In the genomic region with DNA sequence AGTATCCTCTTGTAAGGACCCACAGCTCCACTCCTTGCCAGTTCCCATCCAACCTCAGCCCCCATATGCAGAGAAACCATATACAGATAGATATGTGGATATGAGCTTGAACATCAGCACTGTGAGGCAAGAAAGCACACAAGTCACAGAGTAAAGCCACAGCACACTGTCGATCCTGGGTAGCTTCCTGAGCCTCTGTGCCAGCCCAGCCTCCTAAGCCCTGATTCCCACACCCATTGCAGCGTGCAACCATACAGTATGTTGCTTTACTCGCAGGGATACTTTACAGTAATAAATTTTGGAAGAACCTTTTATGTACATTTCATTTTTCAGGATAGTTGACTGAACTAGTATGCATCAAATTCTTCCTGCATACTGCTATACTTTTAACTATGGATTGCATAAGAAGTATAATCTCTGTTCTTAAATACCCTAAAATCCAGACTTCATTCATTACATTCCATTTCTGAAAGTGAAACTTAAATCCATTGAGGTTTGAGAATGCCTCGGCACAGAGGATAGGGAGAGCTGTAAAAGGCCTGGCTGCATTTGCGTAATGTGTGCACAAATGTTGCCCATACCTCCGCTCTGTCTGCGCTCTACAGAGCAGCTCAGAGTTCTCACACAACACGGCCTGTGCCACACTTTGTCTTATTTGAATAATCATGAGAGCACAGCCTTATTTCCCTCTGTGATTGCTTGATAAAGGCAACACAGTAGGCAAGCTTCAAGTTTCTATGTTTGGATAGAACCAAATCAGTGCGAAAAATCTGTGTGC, we compare ENCODE assay signal across 17 mouse cellular contexts. TPM values are rescaled to one million over a fixed set of nuclear protein-coding genes. Genes with fewer than 3 reads are reported as not detected.
DNase-seq lines count a peak whose midpoint lies in the region; ATAC-seq and TF ChIP-seq lines count a peak whose summit lies in the region.
"Had no signal": no experiment of that assay in that cellular context is flagged by ENCODE, and none has a peak within 500 bp of the region (broad histone marks: within the 10 kb centered on the region; RNA-seq: fewer than 3 reads in every experiment).

No protein-coding gene starts in this region.

- WGBS in forebrain, embryonic 13.5 days: 71% methylated on average over 9 of the region's 9 CpGs
- 79% methylated on average over 9 of the region's 9 CpGs for WGBS in forebrain, embryonic 12.5 days
- WGBS in limb, embryonic 14.5 days: 66% methylated on average over 9 of the region's 9 CpGs
- 84% methylated on average over 9 of the region's 9 CpGs for WGBS in limb, embryonic 10.5 days

- TF ChIP-seq CTCF in Patski (IDR thresholded peaks at IDR 0.05): no peak

- H3K9ac ChIP-seq in forebrain, embryonic 13.5 days: no peak overlapping the region
- no peak overlapping the region for H3K9ac ChIP-seq in forebrain, embryonic 12.5 days
- no peak overlapping the region for H3K9ac ChIP-seq in limb, embryonic 14.5 days (ENCODE audit: low read depth, low read length, severe bottlenecking)
- H3K9ac ChIP-seq: heart, embryonic 15.5 days; intestine, embryonic 15.5 days; neural tube, embryonic 13.5 days had no signal

- H3K4me2 ChIP-seq in forebrain, embryonic 13.5 days: no peak overlapping the region
- H3K4me2 ChIP-seq in forebrain, embryonic 12.5 days: no peak overlapping the region
- H3K4me2 ChIP-seq in limb, embryonic 14.5 days (replicated peaks; ENCODE audit: low read depth, low read length, severe bottlenecking): no peak overlapping the region
- peak overlapping the region; percentile 70 for H3K4me2 ChIP-seq in myocyte (ENCODE audit: low read depth)
- H3K4me2 ChIP-seq: heart, embryonic 15.5 days; intestine, embryonic 15.5 days; neural tube, embryonic 13.5 days had no signal

- no peaks in the 10 kb centered on the region for H3K9me3 ChIP-seq in forebrain, embryonic 13.5 days (replicated peaks)
- no peaks in the 10 kb centered on the region for H3K9me3 ChIP-seq in forebrain, embryonic 12.5 days
- no peaks in the 10 kb centered on the region for H3K9me3 ChIP-seq in limb, embryonic 14.5 days (ENCODE audit: control insufficient read depth, low read length)
- no peaks in the 10 kb centered on the region for H3K9me3 ChIP-seq in limb, embryonic 10.5 days (replicated peaks)
- H3K9me3 ChIP-seq: heart, embryonic 15.5 days; hindbrain, embryonic 10.5 days; intestine, embryonic 15.5 days; neural tube, embryonic 13.5 days had no signal

- H3K27ac ChIP-seq in forebrain, embryonic 13.5 days: no peak overlapping the region
- no peak overlapping the region for H3K27ac ChIP-seq in forebrain, embryonic 12.5 days
- no peak overlapping the region for H3K27ac ChIP-seq in limb, embryonic 14.5 days (replicated peaks; ENCODE audit: low read depth, low read length)
- no peak overlapping the region for H3K27ac ChIP-seq in limb, embryonic 10.5 days
- H3K27ac ChIP-seq: heart, embryonic 15.5 days; hindbrain, embryonic 10.5 days; intestine, embryonic 15.5 days; neural tube, embryonic 13.5 days had no signal

- H3K27me3 ChIP-seq in forebrain, embryonic 13.5 days: no peaks in the 10 kb centered on the region
- no peaks in the 10 kb centered on the region for H3K27me3 ChIP-seq in forebrain, embryonic 12.5 days
- no peaks in the 10 kb centered on the region for H3K27me3 ChIP-seq in limb, embryonic 14.5 days (ENCODE audit: control insufficient read depth, insufficient read depth, low read length)
- H3K27me3 ChIP-seq in limb, embryonic 10.5 days (ENCODE audit: low read depth, poor library complexity, severe bottlenecking): no peaks in the 10 kb centered on the region
- H3K27me3 ChIP-seq in Patski (no peaks in the 10 kb centered on the region), myocyte (ENCODE audit: control insufficient read depth, insufficient read depth, insufficient read length) (no peaks in the 10 kb centered on the region)
- H3K27me3 ChIP-seq: heart, embryonic 15.5 days; intestine, embryonic 15.5 days; neural tube, embryonic 13.5 days had no signal

- in situ Hi-C loops in Patski (cut with MboI; ENCODE audit: low pct_unique_long_range_greater_than_20kb): no loop called here

- CTCF ChIA-PET in Patski (lab: Charles Lee): interaction anchor here (0.8 to 1.8 kb wide), 8 partner anchors 11 to 99 kb away, joined by 3 to 5 read pairs (median 3); no protein-coding TSS in a partner anchor

- H3ac ChIP-seq in myocyte (ENCODE audit: control insufficient read depth, insufficient read length): no peak overlapping the region

- H3K36me3 ChIP-seq in forebrain, embryonic 13.5 days (ENCODE audit: poor library complexity, severe bottlenecking): no peaks in the 10 kb centered on the region
- no peaks in the 10 kb centered on the region for H3K36me3 ChIP-seq in forebrain, embryonic 12.5 days (replicated peaks)
- H3K36me3 ChIP-seq in limb, embryonic 14.5 days (ENCODE audit: control insufficient read depth, insufficient read depth, low read length): no peaks in the 10 kb centered on the region; the same call in 1 of the 2 replicates
- no peaks in the 10 kb centered on the region for H3K36me3 ChIP-seq in limb, embryonic 10.5 days
- no peaks in the 10 kb centered on the region for H3K36me3 ChIP-seq in myocyte (ENCODE audit: control insufficient read depth, insufficient read depth)
- H3K36me3 ChIP-seq: heart, embryonic 15.5 days; hindbrain, embryonic 10.5 days; intestine, embryonic 15.5 days; neural tube, embryonic 13.5 days had no signal

- H3K79me2 ChIP-seq in myocyte (ENCODE audit: control insufficient read depth, insufficient read depth): no peaks in the 10 kb centered on the region

- TF ChIP-seq POLR2A in limb, embryonic 14.5 days (IDR thresholded peaks at IDR 0.05; ENCODE audit: borderline replicate concordance, extremely low read depth, insufficient read depth, insufficient read length): no peak
- no peak for TF ChIP-seq POLR2A in myocyte (IDR thresholded peaks at IDR 0.05; ENCODE audit: insufficient read length, low read depth)

- H3K4me1 ChIP-seq in forebrain, embryonic 13.5 days: peaks cover 9% of the 10 kb centered on the region; the same call in 1 of the 2 replicates
- H3K4me1 ChIP-seq in forebrain, embryonic 12.5 days: no peaks in the 10 kb centered on the region; the same call in 1 of the 2 replicates
- H3K4me1 ChIP-seq in limb, embryonic 14.5 days (ENCODE audit: control insufficient read depth, insufficient read depth, low read length): peaks cover 13% of the 10 kb centered on the region; the same call in 1 of the 2 replicates
- H3K4me1 ChIP-seq in limb, embryonic 10.5 days: no peaks in the 10 kb centered on the region
- H3K4me1 ChIP-seq: hindbrain, embryonic 10.5 days had no signal

- peak; percentile 49; the same call in 1 of the 2 replicates for ATAC-seq in forebrain, embryonic 13.5 days
- no peak for ATAC-seq in forebrain, embryonic 12.5 days (ENCODE audit: low FRiP score)
- peak; percentile 27; the same call in 1 of the 2 replicates for ATAC-seq in limb, embryonic 14.5 days (ENCODE audit: low FRiP score, low read depth)
- ATAC-seq in Patski: peak; percentile 61
- ATAC-seq: intestine, embryonic 15.5 days; midbrain, embryonic 16.5 days had no signal

- no peak overlapping the region for H3K4me3 ChIP-seq in forebrain, embryonic 13.5 days
- no peak overlapping the region for H3K4me3 ChIP-seq in forebrain, embryonic 12.5 days (replicated peaks)
- H3K4me3 ChIP-seq in limb, embryonic 14.5 days (replicated peaks; ENCODE audit: low read length): no peak overlapping the region
- no peak overlapping the region for H3K4me3 ChIP-seq in limb, embryonic 10.5 days
- H3K4me3 ChIP-seq in myocyte: no peak overlapping the region
- H3K4me3 ChIP-seq: heart, embryonic 15.5 days; hindbrain, embryonic 10.5 days; intestine, embryonic 15.5 days; neural tube, embryonic 13.5 days had no signal

- POLR2A ChIA-PET in Patski (lab: Charles Lee): no interaction called here

- no peak for DNase-seq in limb, embryonic 14.5 days (ENCODE audit: low spot score)
- DNase-seq in limb, embryonic 10.5 days (ENCODE audit: low spot score): no peak
- DNase-seq in Patski (ENCODE audit: low read depth, low spot score): no peak
- DNase-seq in spleen, adult 18-20 months: no peak
- no peak for DNase-seq in adrenal gland, postnatal 36 days
- DNase-seq: cerebellum, adult 2 months; heart, adult 11 months; right cerebral cortex, postnatal 4 days; thymus, postnatal 14 days had no signal

TF ChIP-seq in myocyte, 11 proteins besides CTCF, POLR2A, EP300 and RAD21:
- TF ChIP-seq TCF12 (IDR thresholded peaks at IDR 0.05; ENCODE audit: insufficient read depth, poor library complexity, severe bottlenecking) (no peak), CEBPB (IDR thresholded peaks at IDR 0.05; ENCODE audit: insufficient read depth, poor library complexity, severe bottlenecking) (0 out of 2 replicates have a peak, but pooled peaks have one; percentile 17)

RNA-seq across cellular contexts. Expression of a gene that starts 14.2 kb away (rescaled TPM):
- polyA plus RNA-seq in forebrain, embryonic 13.5 days (2015; fragmentation: Nextera tagmentation; extraction: Ambion mirVana): 1.2 and 1.3 TPM in 2 replicates
- 3.5 and 4.7 TPM in 2 replicates for polyA plus RNA-seq in forebrain, embryonic 12.5 days (2016; fragmentation: Nextera tagmentation; extraction: Ambion mirVana)
- 19.8 and 33.3 TPM in 2 replicates for polyA plus RNA-seq in limb, embryonic 14.5 days (2012; rRNA removed)
- 32.2 and 35.8 TPM in 2 replicates for polyA plus RNA-seq in limb, embryonic 14.5 days (2014; fragmentation: Nextera tagmentation; extraction: Ambion mirVana)
- 2.4 and 3.0 TPM in 2 replicates for polyA plus RNA-seq in limb, embryonic 10.5 days (2016; fragmentation: Nextera tagmentation; extraction: Ambion mirVana)
- polyA plus RNA-seq in Patski (2021): 30.7 TPM
- polyA plus RNA-seq in myocyte (2012; fragmentation: generic; extraction: Trizol): 4.1 TPM
- total RNA-seq in adrenal gland, postnatal 36 days (2021): 10 to 100 TPM in 1 of 2 experiments, 1 to 10 TPM in 1; 9.0 to 16.4 TPM
